Mouse (Mus musculus) testis, adult 2 months (tissue): ENCODE measurements around the gene Tmem156.

Experiments
- CTCF ChIP-seq: fragments of 200-500 bp; IDR thresholded peaks from 2 replicates; pipeline ENCODE4 v1.5.1; 2012; ENCODE audit warnings: low read depth, mild to moderate bottlenecking, inconsistent platforms, low read length, moderate library complexity; ENCODE audit not compliant: control insufficient read depth, insufficient read depth, insufficient replicate concordance
- POLR2A ChIP-seq: fragments of 200-500 bp; IDR thresholded peaks from 2 replicates; pipeline ENCODE4 v1.6.1; 2012; ENCODE audit warnings: low read depth, mild to moderate bottlenecking, inconsistent platforms, low read length, moderate library complexity; ENCODE audit not compliant: control insufficient read depth

- TF ChIP-seq CTCF (no peak), POLR2A (no peak)
These were observed 23.8 kb downstream of the Tmem156 start for GRCm38 (mm10) chr5:65068166-65068565.
